Mouse (Mus musculus): ENCODE data around the gene Klra2.
"Not testable (repeated sequence)": the region's sequence is repeated elsewhere in the genome, so short reads cannot be mapped to it uniquely, and the experiment has no call there.

Klra2 gene

GRCm38 (mm10) chr6:131247206-131247605, at the start of gene Klra2:
Klra2 (minus strand) TSS chr6:131247362.
- no peak for DNase-seq (ENCODE audit: inconsistent ontology term)

GRCm38 (mm10) chr6:131294435-131295112, 47.4 kb upstream of the Klra2 start:
- DNase-seq (ENCODE audit: inconsistent ontology term) = no peak

GRCm38 (mm10) chr6:131293916-131294315, 46.8 kb upstream of the Klra2 start:
- no peak for DNase-seq (ENCODE audit: inconsistent ontology term)

GRCm38 (mm10) chr6:131292991-131293788, 46.0 kb upstream of the Klra2 start, which contains the start of gene Magohb:
Magohb (minus strand) TSS chr6:131293244.
- DNase-seq (ENCODE audit: inconsistent ontology term) = peak; percentile 80

GRCm38 (mm10) chr6:131292276-131292990, 45.3 kb upstream of the Klra2 start:
- DNase-seq (ENCODE audit: inconsistent ontology term) = peak; percentile 58

GRCm38 (mm10) chr6:131290430-131290829, 43.3 kb upstream of the Klra2 start:
- DNase-seq (ENCODE audit: inconsistent ontology term) = no peak

- not testable (repeated sequence) for DNase-seq (ENCODE audit: inconsistent ontology term)
Measured at GRCm38 (mm10) chr6:131278160-131278559, 31.0 kb upstream of the Klra2 start.

- DNase-seq (ENCODE audit: inconsistent ontology term) = no peak
Measured at GRCm38 (mm10) chr6:131276659-131277058, 29.5 kb upstream of the Klra2 start.

- DNase-seq (ENCODE audit: inconsistent ontology term) = no peak
Measured at GRCm38 (mm10) chr6:131272311-131272710, 25.1 kb upstream of the Klra2 start.

GRCm38 (mm10) chr6:131270312-131270711, 23.1 kb upstream of the Klra2 start:
- no peak for DNase-seq (ENCODE audit: inconsistent ontology term)

GRCm38 (mm10) chr6:131269599-131269998, 22.4 kb upstream of the Klra2 start:
- DNase-seq (ENCODE audit: inconsistent ontology term) = no peak

GRCm38 (mm10) chr6:131264175-131264574, 17.0 kb upstream of the Klra2 start:
- no peak for DNase-seq (ENCODE audit: inconsistent ontology term)

GRCm38 (mm10) chr6:131262778-131263177, 15.6 kb upstream of the Klra2 start:
- no peak for DNase-seq (ENCODE audit: inconsistent ontology term)

- no peak for DNase-seq (ENCODE audit: inconsistent ontology term)
Measured at GRCm38 (mm10) chr6:131262009-131262408, 14.8 kb upstream of the Klra2 start.

GRCm38 (mm10) chr6:131245081-131245480, 2.1 kb downstream of the Klra2 start:
- DNase-seq (ENCODE audit: inconsistent ontology term) = no peak
